Mouse (Mus musculus): ENCODE data around the gene Cylc2.

Gene Cylc2

GRCm38 (mm10) chr4:51216378-51216777 lies at the start of gene Cylc2:
Gene Cylc2 (plus strand): TSS chr4:51216678.
- DNase-seq, result no peak
